Mouse (Mus musculus): ENCODE measurements around the gene Ntng1.

DNA sequence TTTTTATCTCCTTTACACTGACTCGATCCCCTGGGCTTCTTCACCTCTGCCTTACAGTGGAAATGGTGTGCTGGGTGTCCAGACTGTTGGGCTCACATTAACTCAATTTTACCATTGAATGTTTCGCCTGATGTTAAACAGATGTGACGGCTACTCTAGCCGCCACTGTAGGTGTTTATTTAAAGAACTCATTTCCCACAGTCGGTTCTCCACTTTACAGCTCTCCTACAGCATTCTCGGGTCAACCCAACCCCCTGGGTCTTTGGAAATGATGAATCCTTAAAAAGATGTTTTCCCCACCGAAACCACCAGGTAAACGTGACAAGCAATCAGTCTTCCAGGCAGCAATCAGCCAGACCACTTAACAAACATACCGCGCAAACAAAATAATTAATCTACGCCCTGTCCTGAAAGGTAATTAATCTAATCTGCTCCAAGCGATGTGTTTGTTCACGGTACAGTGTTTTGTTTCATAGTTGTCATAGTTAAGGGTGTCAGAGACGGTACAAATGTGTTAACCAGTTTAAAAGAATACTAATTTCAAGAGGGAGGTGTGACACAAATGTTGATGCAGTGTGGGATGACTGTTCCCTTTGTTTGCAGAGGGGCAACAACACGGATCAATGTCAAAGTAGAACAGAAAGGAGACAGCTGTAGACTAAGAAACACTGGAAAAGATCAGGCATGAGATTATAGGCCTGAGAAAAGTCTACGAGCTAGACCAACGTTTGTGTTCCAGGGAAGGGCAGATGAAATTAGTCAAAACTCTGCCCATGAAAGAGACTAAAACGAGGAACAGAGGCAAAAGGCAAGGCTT, 120.8 kb downstream of the Ntng1 start:
- TF ChIP-seq EP300 (optimal IDR thresholded peaks at IDR 0.05) (no peak), CTCF (IDR thresholded peaks at IDR 0.05; ENCODE audit: low read depth) (no peak)

All from stomach, postnatal 0 days (tissue).